Mouse (Mus musculus) heart, adult 2 months (tissue): ENCODE results near the gene Smbd1.

ENCODE experiments used
- CTCF ChIP-seq: fragments of 200-600 bp; IDR thresholded peaks from 2 replicates; pipeline ENCODE4 v1.8.1; 2022; ENCODE audit warnings: antibody characterized with exemption, mild to moderate bottlenecking, moderate library complexity
- EP300 ChIP-seq: fragments of 200-500 bp; IDR thresholded peaks from 2 replicates; pipeline ENCODE4 v1.6.1; 2011; ENCODE audit warnings: low read depth, low read length, control low read depth; ENCODE audit not compliant: insufficient read depth

GRCm38 (mm10) chr16:32813362-32813761, 3.1 kb upstream of the Smbd1 start:
- TF ChIP-seq EP300: no peak
- no peak for TF ChIP-seq CTCF
